ENCODE assay signal across 23 mouse cellular contexts in the genomic region with DNA sequence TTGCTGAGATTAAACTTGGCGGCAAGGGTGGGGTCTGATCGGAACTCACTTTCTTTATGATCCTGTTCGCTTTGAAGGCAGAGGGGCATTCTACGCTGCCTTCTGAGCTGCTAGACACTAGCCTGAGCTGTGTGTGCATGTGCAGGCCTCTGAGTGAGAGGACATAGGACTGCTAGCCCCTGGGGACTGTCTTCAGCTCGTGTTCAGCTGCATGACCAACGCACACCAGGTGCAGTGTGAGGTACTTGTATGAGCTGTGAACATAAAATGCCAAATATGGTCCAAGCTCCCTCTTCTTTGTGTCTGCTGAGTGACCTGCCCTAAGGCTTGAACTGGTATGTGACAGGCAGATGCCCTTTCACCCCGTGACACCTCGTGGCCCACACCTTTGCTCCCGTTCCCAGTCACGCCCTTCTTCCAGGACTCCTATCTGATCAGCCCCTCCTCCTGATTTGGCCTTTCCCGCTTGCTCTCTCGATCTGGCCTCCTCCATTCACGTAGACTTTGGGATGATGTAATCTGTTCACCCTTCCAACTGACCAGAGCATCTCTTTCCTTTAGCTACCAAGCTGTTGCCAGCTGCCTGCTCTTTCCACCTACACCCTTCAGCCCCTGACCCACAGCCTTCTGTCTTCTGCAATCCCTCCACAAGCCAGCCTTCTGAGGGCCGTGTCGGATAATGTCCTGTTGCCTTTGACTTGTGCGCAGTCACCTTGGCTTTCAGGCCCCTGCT. TPM values are rescaled to one million over a fixed set of nuclear protein-coding genes. Genes with fewer than 3 reads are reported as not detected.
A peak's percentile ranks its signal among the peaks of the same experiment; 100 is the strongest.
DNase-seq lines count a peak whose midpoint lies in the region; ATAC-seq and TF ChIP-seq lines count a peak whose summit lies in the region.
"Had no signal": no experiment of that assay in that cellular context is flagged by ENCODE, and none has a peak within 500 bp of the region (broad histone marks: within the 10 kb centered on the region; RNA-seq: fewer than 3 reads in every experiment).

No protein-coding gene starts in this region.

- peak; percentile 54; the same call in 1 of the 2 replicates for TF ChIP-seq EP300 in CH12.LX (IDR thresholded peaks at IDR 0.05; ENCODE audit: low read length)

- peak overlapping the region; percentile 89 for H3K27ac ChIP-seq in kidney, embryonic 15.5 days
- H3K27ac ChIP-seq in CH12.LX (ENCODE audit: insufficient read depth, low read depth), result no peak overlapping the region
- H3K27ac ChIP-seq in brown adipose tissue, adult 24 weeks (replicated peaks; ENCODE audit: low read depth, low read length), result peak overlapping the region; percentile 22
- H3K27ac ChIP-seq in stomach, embryonic 15.5 days, result peak overlapping the region; percentile 78; the same call in 1 of the 2 replicates
- H3K27ac ChIP-seq: hindbrain, embryonic 10.5 days; left cerebral cortex, adult 2 months; limb, embryonic 10.5 days; midbrain, embryonic 13.5 days had no signal

- peaks cover 68% of the 10 kb centered on the region for H3K4me1 ChIP-seq in kidney, embryonic 15.5 days
- H3K4me1 ChIP-seq in CH12.LX (ENCODE audit: control insufficient read depth in 1 of 2, insufficient read depth in 2 of 2), result peaks cover 17 to 68% of the 10 kb centered on the region in 2 experiments
- peaks cover 9% of the 10 kb centered on the region for H3K4me1 ChIP-seq in brown adipose tissue, adult 24 weeks (ENCODE audit: control insufficient read depth, insufficient read depth, insufficient read length, low read length)
- H3K4me1 ChIP-seq in stomach, embryonic 15.5 days, result peaks cover 25% of the 10 kb centered on the region

- TF ChIP-seq CTCF in CH12.LX (conservative IDR thresholded peaks at IDR 0.05 in 1 of 2, IDR thresholded peaks at IDR 0.05 in 1 of 2; ENCODE audit: low read depth in 2 of 2, low read length in 2 of 2), result no peak

- no peak for TF ChIP-seq RAD21 in CH12.LX (IDR thresholded peaks at IDR 0.05; ENCODE audit: low read depth, low read length)

- no peak for ATAC-seq in kidney, embryonic 15.5 days (replicated peaks; ENCODE audit: low FRiP score)
- ATAC-seq in stomach, embryonic 15.5 days (ENCODE audit: insufficient read depth, low FRiP score, low read depth), result no peak
- ATAC-seq: forebrain, postnatal 0 days; hindbrain, embryonic 16.5 days; liver, postnatal 0 days; midbrain, embryonic 13.5 days had no signal

- dilution Hi-C loops in CH12.LX (cut with MboI; ENCODE audit: extremely low pct_ligation_motif_present, extremely low pct_unique_long_range_greater_than_20kb, low sequenced_read_pairs), result no loop called here

- no peak overlapping the region for H3K9ac ChIP-seq in kidney, embryonic 15.5 days
- H3K9ac ChIP-seq in CH12.LX (ENCODE audit: insufficient read depth, low read depth), result no peak overlapping the region
- no peak overlapping the region for H3K9ac ChIP-seq in stomach, embryonic 15.5 days
- H3K9ac ChIP-seq: forebrain, postnatal 0 days; liver, postnatal 0 days; midbrain, embryonic 13.5 days had no signal

- 0 out of 2 replicates have a peak overlapping the region, but pooled peaks have one; percentile 51 for H3K4me2 ChIP-seq in kidney, embryonic 15.5 days
- no peak overlapping the region for H3K4me2 ChIP-seq in CH12.LX (ENCODE audit: insufficient read depth, low read depth, poor library complexity, severe bottlenecking)
- no peak overlapping the region for H3K4me2 ChIP-seq in stomach, embryonic 15.5 days
- H3K4me2 ChIP-seq: heart, embryonic 12.5 days; midbrain, embryonic 13.5 days had no signal

- peaks cover 28% of the 10 kb centered on the region for H3K27me3 ChIP-seq in kidney, embryonic 15.5 days
- no peaks in the 10 kb centered on the region for H3K27me3 ChIP-seq in CH12.LX (replicated peaks)
- peaks cover 5% of the 10 kb centered on the region; the same call in 1 of the 2 replicates for H3K27me3 ChIP-seq in stomach, embryonic 15.5 days (replicated peaks)

- peaks cover 5% of the 10 kb centered on the region for H3K9me3 ChIP-seq in kidney, embryonic 15.5 days (replicated peaks)
- H3K9me3 ChIP-seq in CH12.LX (replicated peaks; ENCODE audit: low read length), result peaks cover 39% of the 10 kb centered on the region
- H3K9me3 ChIP-seq in stomach, embryonic 15.5 days, result no peaks in the 10 kb centered on the region
- H3K9me3 ChIP-seq: limb, embryonic 10.5 days had no signal

- WGBS in kidney, embryonic 15.5 days, result 84% methylated on average over 16 of the region's 16 CpGs
- WGBS in stomach, embryonic 15.5 days, result 69% methylated on average over 16 of the region's 16 CpGs

- in situ Hi-C loops in CH12.LX (cut with MboI; ENCODE audit: low pct_ligation_motif_present, low pct_unique_long_range_greater_than_20kb, low sequenced_read_pairs), result loop anchor here (5.0 kb wide), 1 partner anchor 35 kb away; no protein-coding TSS in a partner anchor

- no peak for DNase-seq in kidney, postnatal 36 days
- no peak for DNase-seq in CH12.LX (ENCODE audit: extremely low read depth)
- no peak for DNase-seq in cerebellum, postnatal 25 days
- no peak for DNase-seq in right cerebral cortex, adult 18-20 months
- DNase-seq: adrenal gland, postnatal 10 days; cerebellum, adult 8-10 months; forebrain, postnatal 0 days; heart, postnatal 10 days; liver; liver, postnatal 0 days; lung, postnatal 14 days; right cerebral cortex, postnatal 25 days; thymus, adult 2 months; thymus, postnatal 4 days had no signal

- no peak for TF ChIP-seq POLR2A in CH12.LX (IDR thresholded peaks at IDR 0.05; ENCODE audit: low read depth, low read length)

- peaks cover 12% of the 10 kb centered on the region for H3K36me3 ChIP-seq in kidney, embryonic 15.5 days
- H3K36me3 ChIP-seq in CH12.LX (replicated peaks in 1 of 2; ENCODE audit: control insufficient read depth in 1 of 2, insufficient read depth in 1 of 2, low read length in 1 of 2), result peaks cover 6 to 43% of the 10 kb centered on the region in 2 experiments
- no peaks in the 10 kb centered on the region for H3K36me3 ChIP-seq in stomach, embryonic 15.5 days
- H3K36me3 ChIP-seq: hindbrain, embryonic 10.5 days; limb, embryonic 10.5 days; midbrain, embryonic 13.5 days had no signal

- H3K79me2 ChIP-seq in CH12.LX (replicated peaks; ENCODE audit: control insufficient read depth, extremely low read depth, insufficient read depth, poor library complexity, severe bottlenecking), result no peaks in the 10 kb centered on the region

- no peak overlapping the region for H3K4me3 ChIP-seq in kidney, embryonic 15.5 days (replicated peaks)
- H3K4me3 ChIP-seq in CH12.LX (replicated peaks in 1 of 3; ENCODE audit: low read depth in 2 of 3, low read length in 2 of 3, poor library complexity in 1 of 3), result peak overlapping the region in 1 of 3 experiments; percentile 4
- H3K4me3 ChIP-seq in brown adipose tissue, adult 24 weeks (ENCODE audit: insufficient read depth, low read depth, low read length), result no peak overlapping the region
- H3K4me3 ChIP-seq in stomach, embryonic 15.5 days (replicated peaks), result no peak overlapping the region
- H3K4me3 ChIP-seq: heart, embryonic 12.5 days; hindbrain, embryonic 10.5 days; left cerebral cortex, adult 2 months; limb, embryonic 10.5 days; midbrain, embryonic 13.5 days had no signal

TF ChIP-seq in CH12.LX, 34 proteins besides CTCF, POLR2A, EP300 and RAD21 (continues in another document):
- TF ChIP-seq CHD2 (IDR thresholded peaks at IDR 0.05; ENCODE audit: low read length) (no peak), TCF12 (IDR thresholded peaks at IDR 0.05; ENCODE audit: low read depth, low read length) (peak; percentile 76; the same call in 1 of the 2 replicates), BHLHE40 (IDR thresholded peaks at IDR 0.05; ENCODE audit: low read depth, low read length) (peak; percentile 88), GABPA (IDR thresholded peaks at IDR 0.05; ENCODE audit: insufficient replicate concordance, low read depth, low read length) (no peak), ZC3H11A (IDR thresholded peaks at IDR 0.05; ENCODE audit: low read depth, low read length) (no peak), MXI1 (IDR thresholded peaks at IDR 0.05; ENCODE audit: low read depth, low read length) (no peak), HCFC1 (IDR thresholded peaks at IDR 0.05; ENCODE audit: low read depth, low read length) (no peak), POLR2AphosphoS2 (IDR thresholded peaks at IDR 0.05; ENCODE audit: low read depth, low read length) (no peak), RCOR1 (conservative IDR thresholded peaks at IDR 0.05; ENCODE audit: low read depth, low read length) (no peak), MAFK (IDR thresholded peaks at IDR 0.05; ENCODE audit: insufficient replicate concordance, low read length) (0 out of 2 replicates have a peak, but pooled peaks have one; percentile 6), MEF2A (IDR thresholded peaks at IDR 0.05; ENCODE audit: borderline replicate concordance, low read depth, low read length) (no peak), USF2 (conservative IDR thresholded peaks at IDR 0.05; ENCODE audit: low read depth, low read length) (no peak), ELF1 (IDR thresholded peaks at IDR 0.05; ENCODE audit: low read depth, low read length) (peak; percentile 16; the same call in 1 of the 2 replicates), SIN3A (IDR thresholded peaks at IDR 0.05; ENCODE audit: low read length) (no peak; the same call in 1 of the 2 replicates), MAZ (IDR thresholded peaks at IDR 0.05; ENCODE audit: low read depth, low read length) (no peak), NRF1 (IDR thresholded peaks at IDR 0.05; ENCODE audit: low read depth, low read length) (no peak), ZNF384 (IDR thresholded peaks at IDR 0.05; ENCODE audit: low read depth, low read length) (no peak), IRF4 (IDR thresholded peaks at IDR 0.05; ENCODE audit: low read depth, low read length) (peak; percentile 44; the same call in 1 of the 2 replicates), ZKSCAN1 (IDR thresholded peaks at IDR 0.05; ENCODE audit: borderline replicate concordance, low read depth, low read length) (no peak)

RNA-seq across cellular contexts. Expression of gene Arhgap27, which starts 6.4 kb away (rescaled TPM):
- 15.8 and 17.2 TPM in 2 replicates for polyA plus RNA-seq in kidney, embryonic 15.5 days (2015; fragmentation: Nextera tagmentation; extraction: Ambion mirVana)
- total RNA-seq in CH12.LX (2012; rRNA removed) (24.4 and 26.1 TPM in 2 replicates), CH12.LX (2014; rRNA removed) (11.4 and 11.8 TPM in 2 replicates)
- polyA plus RNA-seq in CH12.LX (2012; ENCODE audit: insufficient read length, low read depth), result 26.7 and 30.9 TPM in 2 replicates
- polyA plus RNA-seq in brown adipose tissue, adult 24 weeks (2012; ENCODE audit: insufficient read depth, insufficient read length, missing spikeins), result 3.8 and 6.9 TPM in 2 replicates
- polyA plus RNA-seq in stomach, embryonic 15.5 days (2015; fragmentation: Nextera tagmentation; extraction: Ambion mirVana), result 21.2 and 21.5 TPM in 2 replicates

RNA-seq across cellular contexts. Expression of gene Plekhm1, which starts 55.4 kb away (rescaled TPM):
- polyA plus RNA-seq in kidney, embryonic 15.5 days (2015; fragmentation: Nextera tagmentation; extraction: Ambion mirVana), result 7.4 and 8.2 TPM in 2 replicates
- 5.3 and 5.4 TPM in 2 replicates for total RNA-seq in CH12.LX (2012; rRNA removed)
- 2.7 and 3.5 TPM in 2 replicates for total RNA-seq in CH12.LX (2014; rRNA removed)
- polyA plus RNA-seq in CH12.LX (2012; ENCODE audit: insufficient read length, low read depth), result 18.3 and 23.2 TPM in 2 replicates
- polyA plus RNA-seq in brown adipose tissue, adult 24 weeks (2012; ENCODE audit: insufficient read depth, insufficient read length, missing spikeins), result 13.4 and 14.6 TPM in 2 replicates
- 5.9 and 6.2 TPM in 2 replicates for polyA plus RNA-seq in stomach, embryonic 15.5 days (2015; fragmentation: Nextera tagmentation; extraction: Ambion mirVana)
